Mouse (Mus musculus): ENCODE results near the gene Rtl5.

- no peak for TF ChIP-seq CTCF (IDR thresholded peaks at IDR 0.05; ENCODE audit: insufficient read depth, low read length)
- no peak for TF ChIP-seq POLR2A (IDR thresholded peaks at IDR 0.05; ENCODE audit: borderline replicate concordance, extremely low read depth, low read depth, low read length)
Measured at GRCm38 (mm10) chrX:102051225-102051624, 19.9 kb downstream of the Rtl5 start.

All from lung, adult 2 months (tissue).